8 mouse cellular contexts compared by ENCODE assay signal in the genomic region with DNA sequence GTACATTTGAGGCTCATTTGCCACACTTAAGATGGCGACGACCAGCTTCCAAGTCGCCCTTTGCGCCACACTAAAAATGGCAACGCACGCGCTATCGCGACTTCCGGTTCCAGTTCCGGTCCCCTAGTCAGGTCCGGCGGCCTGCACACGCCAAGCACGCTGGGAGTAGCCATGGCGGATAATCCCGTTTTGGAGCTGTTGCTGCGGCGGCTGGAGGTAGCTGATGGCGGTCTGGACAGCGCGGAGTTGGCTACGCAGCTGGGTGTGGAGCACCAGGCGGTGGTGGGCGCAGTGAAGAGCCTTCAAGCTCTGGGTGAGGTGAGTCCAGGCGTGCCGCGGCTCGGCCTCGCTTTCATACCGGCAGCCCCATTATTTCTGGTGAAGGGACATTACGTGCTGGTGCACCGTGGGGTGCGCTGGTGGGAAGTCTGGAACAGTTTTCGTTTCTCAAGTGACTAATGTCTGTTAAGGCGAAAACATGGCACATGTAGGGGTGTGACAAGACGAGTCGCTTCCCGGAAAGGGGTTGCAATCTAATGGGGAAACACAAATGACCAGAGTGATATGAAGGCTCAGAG. TPM values are rescaled to one million over a fixed set of nuclear protein-coding genes. Genes with fewer than 3 reads are reported as not detected.
DNase-seq lines count a peak whose midpoint lies in the region; ATAC-seq lines count a peak whose summit lies in the region.

A gene (plus strand): TSS at position 126 of the 578 bp plus-strand sequence.

- peaks cover 29% of the 10 kb centered on the region for H3K36me3 ChIP-seq in intestine, embryonic 14.5 days (ENCODE audit: control insufficient read depth, insufficient read depth, low read length)

- no peaks in the 10 kb centered on the region for H3K27me3 ChIP-seq in intestine, embryonic 14.5 days (replicated peaks; ENCODE audit: control insufficient read depth, insufficient read depth, low read length)

- peak; percentile 87 to 92 for DNase-seq in adrenal gland, adult 18-20 months (ENCODE audit: low spot score in 2 of 2)
- DNase-seq in embryo, embryonic 11 days: peak; percentile 98
- DNase-seq in gastrocnemius, postnatal 25 days: peak; percentile 87
- peak; percentile 93 for DNase-seq in intestine, embryonic 14.5 days (ENCODE audit: low spot score)
- DNase-seq in left cerebral cortex, postnatal 14 days (ENCODE audit: low spot score in 2 of 2): peak; percentile 95
- peak; percentile 95 for DNase-seq in mesoderm, embryonic 11.5 days (ENCODE audit: low read depth, low spot score)
- DNase-seq in right cerebral cortex, postnatal 36 days (ENCODE audit: low spot score in 2 of 2): peak; percentile 87 to 91
- peak; percentile 90 for DNase-seq in yolk sac, embryonic 10.5 days (ENCODE audit: low spot score)

- peak within 1 kb of the TSS; percentile 99 for H3K4me3 ChIP-seq in intestine, embryonic 14.5 days (ENCODE audit: low read depth, low read length)

- H3K4me2 ChIP-seq in intestine, embryonic 14.5 days (ENCODE audit: low read length): peak within 1 kb of the TSS; percentile 84

- under 1% methylated on average over 39 of the region's 39 CpGs for WGBS in intestine, embryonic 14.5 days

- H3K9ac ChIP-seq in intestine, embryonic 14.5 days (ENCODE audit: low read length): peak within 1 kb of the TSS; percentile 89

- H3K9me3 ChIP-seq in intestine, embryonic 14.5 days (ENCODE audit: control insufficient read depth, low read length): no peaks in the 10 kb centered on the region

- H3K27ac ChIP-seq in intestine, embryonic 14.5 days (ENCODE audit: low read depth): peak within 1 kb of the TSS; percentile 77

- ATAC-seq in intestine, embryonic 14.5 days (replicated peaks; ENCODE audit: low FRiP score, low TSS enrichment, low read depth): peak; percentile 89

- intact Hi-C loops in left cerebral cortex, postnatal 14 days (cut with DNase I): no loop called here

- H3K4me1 ChIP-seq in intestine, embryonic 14.5 days (replicated peaks; ENCODE audit: control insufficient read depth, insufficient read depth, low read length): peaks cover 10% of the 10 kb centered on the region

RNA-seq across cellular contexts. Expression of the gene that starts here (rescaled TPM):
- 10 to 100 TPM; 58.8 to 69.6 TPM for total RNA-seq in adrenal gland, adult 18-20 months (2021)
- total RNA-seq in gastrocnemius, postnatal 25 days (2021): 10 to 100 TPM; 21.2 to 24.2 TPM
- polyA plus RNA-seq in intestine, embryonic 14.5 days (2014; fragmentation: Nextera tagmentation; extraction: Ambion mirVana): 89.0 TPM in 2 replicates
- 10 to 100 TPM; 50.1 to 51.6 TPM for total RNA-seq in left cerebral cortex, postnatal 14 days (2021)

Comparison
In these comparisons a context has a peak if more than half of its experiments do, and no peak if none do; other contexts are left out.
1. Peak in every context shown above with its lines: DNase-seq, ATAC-seq, H3K4me3 ChIP-seq and H3K27ac ChIP-seq.